Mouse (Mus musculus) CD4-positive helper T cell, adult 2 months (primary cell): Measurements from ENCODE around the gene Kcnc3.

Experiments used
- DNase-seq: peaks from one replicate; pipeline ENCODE4 v3.0.0-alpha.2; 2012; ENCODE audit warnings: low read depth, missing footprints, low spot score

Kcnc3 gene

GRCm38 (mm10) chr7:44590402-44591347, at the start of gene Kcnc3:
Kcnc3 (plus strand) TSS chr7:44590664.
- peak; percentile 78 for DNase-seq

- no peak for DNase-seq
Observed at GRCm38 (mm10) chr7:44542555-44542954, 47.9 kb upstream of the Kcnc3 start.

- DNase-seq = no peak
Observed at GRCm38 (mm10) chr7:44543071-44543470, 47.4 kb upstream of the Kcnc3 start.

- no peak for DNase-seq
Observed at GRCm38 (mm10) chr7:44546274-44546673, 44.2 kb upstream of the Kcnc3 start.

- peak; percentile 70 for DNase-seq
Observed at GRCm38 (mm10) chr7:44547041-44547440, 43.4 kb upstream of the Kcnc3 start.

- peak; percentile 22 for DNase-seq
Observed at GRCm38 (mm10) chr7:44547725-44548124, 42.7 kb upstream of the Kcnc3 start.

- DNase-seq = peak; percentile 99
Observed at GRCm38 (mm10) chr7:44548497-44549087, 41.9 kb upstream of the Kcnc3 start, which contains the start of gene Pold1. Pold1 (minus strand) TSS chr7:44548849.

- no peak for DNase-seq
Observed at GRCm38 (mm10) chr7:44549621-44550408, 40.6 kb upstream of the Kcnc3 start.

GRCm38 (mm10) chr7:44550409-44550678, 40.1 kb upstream of the Kcnc3 start:
- DNase-seq = no peak

GRCm38 (mm10) chr7:44551301-44551700, 39.2 kb upstream of the Kcnc3 start:
- no peak for DNase-seq

GRCm38 (mm10) chr7:44551731-44552130, 38.7 kb upstream of the Kcnc3 start:
- DNase-seq = no peak

- no peak for DNase-seq
Observed at GRCm38 (mm10) chr7:44552141-44552908, 38.1 kb upstream of the Kcnc3 start.

GRCm38 (mm10) chr7:44553196-44553764, 37.2 kb upstream of the Kcnc3 start:
- peak; percentile 86 for DNase-seq

GRCm38 (mm10) chr7:44553826-44554225, 36.6 kb upstream of the Kcnc3 start, which contains the start of gene Nr1h2:
Nr1h2 (minus strand) TSS chr7:44553951.
- DNase-seq = peak; percentile 98

- DNase-seq = no peak
Observed at GRCm38 (mm10) chr7:44557629-44558028, 32.8 kb upstream of the Kcnc3 start.

GRCm38 (mm10) chr7:44560435-44561400, 29.7 kb upstream of the Kcnc3 start:
- DNase-seq = peak; percentile 85

- DNase-seq = no peak
Observed at GRCm38 (mm10) chr7:44563284-44563683, 27.2 kb upstream of the Kcnc3 start.

- no peak for DNase-seq
Observed at GRCm38 (mm10) chr7:44564486-44564885, 26.0 kb upstream of the Kcnc3 start.

GRCm38 (mm10) chr7:44565414-44565813, 25.1 kb upstream of the Kcnc3 start:
- DNase-seq = no peak

- DNase-seq = no peak
Observed at GRCm38 (mm10) chr7:44568803-44569202, 21.7 kb upstream of the Kcnc3 start.
